Mouse (Mus musculus) C2C12 (cell line): Measurements from ENCODE around the gene Zkscan16.
A peak's percentile ranks its signal among the peaks of the same experiment; 100 is the strongest.

Experiments used
- CEBPB ChIP-seq: IDR thresholded peaks from one replicate; pipeline ENCODE4 v1.6.1; 2011; ENCODE audit warnings: low read depth, mild to moderate bottlenecking, control low read depth, moderate library complexity
- CTCF ChIP-seq: IDR thresholded peaks from one replicate; pipeline ENCODE4 v1.5.1; 2011; ENCODE audit not compliant: control insufficient read depth, insufficient read depth, insufficient read length
- MAX ChIP-seq: IDR thresholded peaks from one replicate; pipeline ENCODE4 v1.6.1; 2011; ENCODE audit warnings: mild to moderate bottlenecking, control low read depth
- MYOG ChIP-seq: IDR thresholded peaks from one replicate; pipeline ENCODE4 v1.6.1; 2011; ENCODE audit not compliant: control insufficient read depth, insufficient read length; ENCODE audit errors: extremely low read depth
- USF1 ChIP-seq: IDR thresholded peaks from one replicate; pipeline ENCODE4 v1.6.1; 2011; ENCODE audit warnings: low read depth, mild to moderate bottlenecking, control low read depth, moderate library complexity

- TF ChIP-seq CTCF (no peak), MYOG (no peak), MAX (peak; percentile 59), USF1 (no peak), CEBPB (no peak)
Measured at GRCm38 (mm10) chr4:59002948-59003805, 59.7 kb downstream of the Zkscan16 start, which contains the start of gene Gm20503.
